Mouse (Mus musculus) liver, adult 2 months (tissue): ENCODE measurements around the gene Pibf1. TPM values are rescaled to one million over a fixed set of nuclear protein-coding genes. Genes with fewer than 3 reads are reported as not detected.

Experiments used
- DNase-seq: peaks from one replicate; pipeline ENCODE4 v3.0.0-alpha.2; 2011; ENCODE audit warnings: low read depth, low spot score; ENCODE audit errors: extremely low read depth
- H3K27ac ChIP-seq: fragments of 200-500 bp; replicated peaks from 2 replicates; pipeline ENCODE4 v1.5.1; 2012; ENCODE audit warnings: low read depth, mild to moderate bottlenecking, control low read depth, inconsistent platforms, low read length; ENCODE audit not compliant: insufficient read depth
- H3K27me3 ChIP-seq: fragments of 200-500 bp; 2 replicates; pipeline ENCODE4 v1.6.1; 2012; ENCODE audit warnings: mild to moderate bottlenecking, moderate library complexity, low read length, inconsistent platforms; ENCODE audit not compliant: control insufficient read depth, insufficient read depth
- H3K36me3 ChIP-seq: fragments of 200-500 bp; 2 replicates; pipeline ENCODE4 v1.6.1; 2012; ENCODE audit warnings: low read length, inconsistent platforms; ENCODE audit not compliant: control insufficient read depth, insufficient read depth
- H3K4me1 ChIP-seq: fragments of 200-500 bp; 2 replicates; pipeline ENCODE4 v1.6.1; 2011; ENCODE audit warnings: low read length; ENCODE audit not compliant: control insufficient read depth, insufficient read depth
- H3K4me3 ChIP-seq: fragments of 200-500 bp; 2 replicates; pipeline ENCODE4 v1.5.1; 2011; ENCODE audit warnings: low read depth, mild to moderate bottlenecking, control low read depth, low read length, moderate library complexity; ENCODE audit not compliant: insufficient read depth
- H3K79me2 ChIP-seq: fragments of 200-500 bp; 2 replicates; pipeline ENCODE4 v1.6.1; 2012; ENCODE audit warnings: inconsistent platforms, mild to moderate bottlenecking, low read length, moderate library complexity; ENCODE audit not compliant: control insufficient read depth, insufficient read depth
- H3K9ac ChIP-seq: fragments of 200-500 bp; 2 replicates; pipeline ENCODE4 v1.6.1; 2012; ENCODE audit warnings: low read depth, mild to moderate bottlenecking, control low read depth, inconsistent platforms, low read length
- CTCF ChIP-seq: fragments of 200-500 bp; IDR thresholded peaks from 2 replicates; pipeline ENCODE4 v1.5.1; 2011; ENCODE audit warnings: low read depth, low read length, control low read depth
- POLR2A ChIP-seq: fragments of 200-500 bp; IDR thresholded peaks from 2 replicates; pipeline ENCODE4 v1.6.1; 2011; ENCODE audit warnings: low read length, control low read depth; ENCODE audit not compliant: insufficient read depth; ENCODE audit errors: extremely low read depth
- WGBS: fragments of 180-500 bp; shearing (Covaris S2); methylation state at CpG from one replicate; pipeline ENCODE4 v1.1.7; 2018; 5-methylcytosine and 5-hydroxymethylcytosine counted together
- polyA plus RNA-seq: library from polyadenylated mRNA; depleted of rRNA; stranded (reverse); fragments of >200 nt; gene quantifications from 2 replicates; pipeline ENCODE4 v1.2.3, GENCODE M21; 2012
- total RNA-seq: library from RNA; depleted of rRNA; stranded (reverse); fragments of >200 nt; gene quantifications from 2 replicates; pipeline ENCODE4 v1.2.3, GENCODE M21; 2014

Gene Pibf1
- total and polyA plus RNA-seq, 2 experiments = 0.70 to 8.3 TPM

GRCm38 (mm10) chr14:99088947-99089346 lies 10.3 kb upstream of the Pibf1 start:
- WGBS = 94% methylated on average over 7 of the region's 7 CpGs
- Histone ChIP-seq H3K27ac (no peak overlapping the region), H3K27me3 (no peaks in the 10 kb centered on the region), H3K4me3 (no peak overlapping the region), H3K9ac (no peak overlapping the region), H3K36me3 (peaks cover 55% of the 10 kb centered on the region), H3K4me1 (no peaks in the 10 kb centered on the region), H3K79me2 (no peaks in the 10 kb centered on the region)
- TF ChIP-seq POLR2A = no peak
- no peak for TF ChIP-seq CTCF
- DNase-seq = no peak

GRCm38 (mm10) chr14:99099967-99100587 lies 853 bp downstream of the Pibf1 start:
- 4% methylated on average over 20 of the region's 20 CpGs for WGBS
- Histone ChIP-seq H3K9ac (peak overlapping the region; percentile 66), H3K4me1 (no peaks in the 10 kb centered on the region; the same call in 1 of the 2 replicates), H3K27me3 (no peaks in the 10 kb centered on the region), H3K79me2 (peaks cover 3% of the 10 kb centered on the region; the same call in 1 of the 2 replicates), H3K4me3 (peak overlapping the region; percentile 81), H3K27ac (no peak overlapping the region), H3K36me3 (peaks cover 20% of the 10 kb centered on the region)
- no peak for DNase-seq
- TF ChIP-seq POLR2A (no peak), CTCF (no peak)

- 95% methylated on average over 4 of the region's 4 CpGs for WGBS
- Histone ChIP-seq H3K27me3 (no peaks in the 10 kb centered on the region), H3K36me3 (peaks cover 15% of the 10 kb centered on the region), H3K4me1 (no peaks in the 10 kb centered on the region; the same call in none of the 2 replicates), H3K9ac (no peak overlapping the region), H3K27ac (no peak overlapping the region), H3K79me2 (peaks cover 3% of the 10 kb centered on the region; the same call in 1 of the 2 replicates), H3K4me3 (no peak overlapping the region)
- no peak for TF ChIP-seq CTCF
- no peak for TF ChIP-seq POLR2A
- no peak for DNase-seq
Observed at GRCm38 (mm10) chr14:99103050-99103449, 3.8 kb downstream of the Pibf1 start.

- 92% methylated on average over 6 of the region's 6 CpGs for WGBS
- TF ChIP-seq CTCF = no peak
- TF ChIP-seq POLR2A = no peak
Observed at GRCm38 (mm10) chr14:99104542-99105123, 5.4 kb downstream of the Pibf1 start.

GRCm38 (mm10) chr14:99106671-99107070 lies 7.4 kb downstream of the Pibf1 start:
- Histone ChIP-seq H3K79me2 (no peaks in the 10 kb centered on the region; the same call in 1 of the 2 replicates), H3K27me3 (no peaks in the 10 kb centered on the region), H3K4me3 (no peak overlapping the region), H3K4me1 (no peaks in the 10 kb centered on the region; the same call in 1 of the 2 replicates), H3K9ac (no peak overlapping the region), H3K36me3 (peaks cover 29% of the 10 kb centered on the region), H3K27ac (no peak overlapping the region)
- TF ChIP-seq POLR2A (no peak), CTCF (no peak)
- DNase-seq = no peak
- WGBS = 89% methylated on average over 2 of the region's 2 CpGs

More at GRCm38 (mm10) chr14:99104542-99105123, 5.4 kb downstream of the Pibf1 start:
- peaks cover 16% of the 10 kb centered on the region for H3K36me3 ChIP-seq
- no peak overlapping the region for H3K4me3 ChIP-seq
- no peaks in the 10 kb centered on the region; the same call in 1 of the 2 replicates for H3K79me2 ChIP-seq
- no peak for DNase-seq
- H3K4me1 ChIP-seq = no peaks in the 10 kb centered on the region; the same call in 1 of the 2 replicates
- no peak overlapping the region for H3K27ac ChIP-seq
- H3K9ac ChIP-seq = no peak overlapping the region
- no peaks in the 10 kb centered on the region for H3K27me3 ChIP-seq

- WGBS = 87% methylated on average over 2 of the region's 2 CpGs
- Histone ChIP-seq H3K4me3 (no peak overlapping the region), H3K27ac (no peak overlapping the region), H3K36me3 (peaks cover 32% of the 10 kb centered on the region), H3K79me2 (no peaks in the 10 kb centered on the region; the same call in 1 of the 2 replicates), H3K9ac (no peak overlapping the region), H3K4me1 (no peaks in the 10 kb centered on the region; the same call in 1 of the 2 replicates), H3K27me3 (no peaks in the 10 kb centered on the region)
- no peak for DNase-seq
- TF ChIP-seq CTCF (no peak), POLR2A (no peak)
Observed at GRCm38 (mm10) chr14:99107631-99108187, 8.5 kb downstream of the Pibf1 start.
